Mouse (Mus musculus): ENCODE results near the gene Lrrc1.

Lrrc1 gene

GRCm38 (mm10) chr9:77427292-77428114 is 117.2 kb downstream of the Lrrc1 start:
- DNase-seq (ENCODE audit: low read depth, low spot score): peak; percentile 36

- no peak for DNase-seq (ENCODE audit: low read depth, low spot score)
Observed at GRCm38 (mm10) chr9:77426110-77426509, 118.6 kb downstream of the Lrrc1 start.

GRCm38 (mm10) chr9:77425553-77425952 is 119.1 kb downstream of the Lrrc1 start:
- no peak for DNase-seq (ENCODE audit: low read depth, low spot score)

GRCm38 (mm10) chr9:77420200-77420585 is 124.5 kb downstream of the Lrrc1 start:
- DNase-seq (ENCODE audit: low read depth, low spot score): no peak

GRCm38 (mm10) chr9:77419501-77420199 is 125.0 kb downstream of the Lrrc1 start:
- no peak for DNase-seq (ENCODE audit: low read depth, low spot score)

- no peak for DNase-seq (ENCODE audit: low read depth, low spot score)
Observed at GRCm38 (mm10) chr9:77418800-77419199, 125.9 kb downstream of the Lrrc1 start.

GRCm38 (mm10) chr9:77416486-77416885 is 128.2 kb downstream of the Lrrc1 start:
- no peak for DNase-seq (ENCODE audit: low read depth, low spot score)

- DNase-seq (ENCODE audit: low read depth, low spot score): no peak
Observed at GRCm38 (mm10) chr9:77416002-77416401, 128.7 kb downstream of the Lrrc1 start.

GRCm38 (mm10) chr9:77411830-77412425 is 132.7 kb downstream of the Lrrc1 start:
- no peak for DNase-seq (ENCODE audit: low read depth, low spot score)

DNA sequence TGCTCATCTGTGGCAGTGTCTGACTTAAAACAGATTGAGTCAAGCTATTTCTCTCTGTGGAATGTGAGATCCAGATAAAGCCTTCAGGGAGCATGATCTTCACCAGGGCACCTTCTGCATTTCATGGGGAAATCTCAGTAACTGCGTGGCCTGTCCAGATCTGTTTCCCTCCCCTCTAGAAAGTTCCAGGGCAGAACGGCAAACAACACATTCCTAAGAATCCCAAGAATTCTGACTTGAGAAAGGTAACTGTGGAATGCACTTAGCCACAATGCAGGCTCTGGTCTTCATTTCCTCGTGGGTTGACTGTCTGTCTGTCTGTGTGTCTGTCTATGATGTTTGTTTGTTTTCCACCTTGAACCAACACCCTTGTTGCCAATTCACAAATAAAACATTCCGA is 133.7 kb downstream of the Lrrc1 start:
- DNase-seq (ENCODE audit: low read depth, low spot score): no peak

DNA sequence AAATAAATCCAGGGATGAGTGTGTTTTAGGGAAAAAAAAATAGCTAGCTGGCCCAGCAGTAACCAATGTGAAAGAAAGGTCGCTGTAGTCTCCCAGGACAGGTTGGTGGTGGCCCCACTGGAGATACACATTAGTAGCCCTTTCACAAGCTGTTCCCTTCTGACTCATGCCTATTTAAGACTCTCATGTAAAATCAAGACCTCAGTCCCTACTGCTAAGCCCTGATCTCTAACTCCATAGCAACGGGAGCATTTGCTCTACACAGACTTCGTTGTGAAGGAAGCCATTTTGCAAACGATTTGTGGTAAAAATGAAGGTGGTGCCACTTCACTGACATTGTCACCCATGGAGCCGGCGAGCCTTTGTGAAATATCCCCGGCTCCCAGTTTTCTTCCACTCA is 134.1 kb downstream of the Lrrc1 start:
- DNase-seq (ENCODE audit: low read depth, low spot score): no peak

DNA sequence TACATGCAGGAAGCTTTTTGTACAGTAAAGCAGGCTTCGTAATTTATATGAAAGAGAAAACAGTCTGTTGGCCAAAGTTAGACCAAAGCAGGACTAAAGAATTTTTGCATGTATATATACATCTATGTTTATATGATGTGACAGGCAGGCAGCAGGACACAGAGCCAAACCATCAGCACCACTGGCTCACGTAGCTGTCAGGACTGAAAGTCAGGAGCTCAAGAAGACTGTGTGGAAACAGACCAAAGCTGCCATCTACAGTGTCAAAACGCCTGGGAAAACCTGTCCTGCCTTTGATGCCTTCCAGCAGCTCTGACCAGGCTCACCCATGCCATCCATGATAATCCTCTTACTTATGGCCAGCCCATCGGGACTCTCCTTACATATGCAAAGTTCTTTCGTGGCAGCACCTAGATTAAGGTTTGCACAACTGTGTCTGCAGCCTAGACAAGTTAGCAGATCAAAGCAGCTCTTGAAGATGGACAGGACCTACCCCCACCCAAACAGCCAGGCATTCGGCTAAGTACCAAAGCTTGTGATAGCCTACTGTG is 136.5 kb downstream of the Lrrc1 start:
- no peak for DNase-seq (ENCODE audit: low read depth, low spot score)

- no peak for DNase-seq (ENCODE audit: low read depth, low spot score)
Observed at GRCm38 (mm10) chr9:77406906-77407305, 137.8 kb downstream of the Lrrc1 start.

DNA sequence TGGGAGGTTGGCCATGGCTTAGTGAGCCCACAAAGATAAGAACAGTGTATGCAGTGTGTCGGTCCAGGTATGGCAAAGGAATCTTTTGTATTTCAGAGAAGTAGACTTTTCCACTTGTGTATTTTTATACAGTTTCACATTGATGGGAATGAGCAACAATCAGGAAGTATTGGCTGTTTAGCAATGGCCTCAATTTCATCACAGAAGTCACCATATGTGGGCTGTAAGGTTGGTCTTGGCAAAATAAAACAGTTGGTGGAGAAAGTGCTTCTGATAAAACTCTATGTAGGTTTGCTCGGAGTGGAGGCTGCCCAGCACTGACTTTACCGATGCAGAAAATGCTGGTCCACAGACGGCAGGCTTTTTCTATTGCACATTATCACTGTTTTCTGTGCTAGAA is 140.2 kb downstream of the Lrrc1 start:
- DNase-seq (ENCODE audit: low read depth, low spot score): no peak

GRCm38 (mm10) chr9:77403961-77404360 is 140.7 kb downstream of the Lrrc1 start:
- no peak for DNase-seq (ENCODE audit: low read depth, low spot score)

GRCm38 (mm10) chr9:77402971-77403370 is 141.7 kb downstream of the Lrrc1 start:
- DNase-seq (ENCODE audit: low read depth, low spot score): no peak

DNA sequence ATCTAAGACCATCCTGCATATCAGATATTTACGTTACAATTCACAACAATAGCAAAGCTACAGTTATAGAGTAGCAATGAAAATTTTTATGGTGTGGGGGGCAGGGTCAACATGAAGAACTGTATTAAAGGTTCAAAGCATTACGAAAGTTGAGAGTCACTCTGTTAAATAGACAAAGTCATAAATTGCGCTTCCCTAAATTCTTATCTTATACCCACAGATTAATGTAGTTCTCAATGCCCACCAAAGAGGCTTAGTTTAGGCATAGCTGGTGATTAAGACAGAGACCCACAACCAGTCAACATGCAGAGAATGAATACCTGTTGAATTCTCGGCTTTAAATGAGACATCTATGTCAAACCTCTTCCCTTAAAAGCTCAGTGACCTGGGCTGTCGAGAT is 144.9 kb downstream of the Lrrc1 start:
- no peak for DNase-seq (ENCODE audit: low read depth, low spot score)

DNA sequence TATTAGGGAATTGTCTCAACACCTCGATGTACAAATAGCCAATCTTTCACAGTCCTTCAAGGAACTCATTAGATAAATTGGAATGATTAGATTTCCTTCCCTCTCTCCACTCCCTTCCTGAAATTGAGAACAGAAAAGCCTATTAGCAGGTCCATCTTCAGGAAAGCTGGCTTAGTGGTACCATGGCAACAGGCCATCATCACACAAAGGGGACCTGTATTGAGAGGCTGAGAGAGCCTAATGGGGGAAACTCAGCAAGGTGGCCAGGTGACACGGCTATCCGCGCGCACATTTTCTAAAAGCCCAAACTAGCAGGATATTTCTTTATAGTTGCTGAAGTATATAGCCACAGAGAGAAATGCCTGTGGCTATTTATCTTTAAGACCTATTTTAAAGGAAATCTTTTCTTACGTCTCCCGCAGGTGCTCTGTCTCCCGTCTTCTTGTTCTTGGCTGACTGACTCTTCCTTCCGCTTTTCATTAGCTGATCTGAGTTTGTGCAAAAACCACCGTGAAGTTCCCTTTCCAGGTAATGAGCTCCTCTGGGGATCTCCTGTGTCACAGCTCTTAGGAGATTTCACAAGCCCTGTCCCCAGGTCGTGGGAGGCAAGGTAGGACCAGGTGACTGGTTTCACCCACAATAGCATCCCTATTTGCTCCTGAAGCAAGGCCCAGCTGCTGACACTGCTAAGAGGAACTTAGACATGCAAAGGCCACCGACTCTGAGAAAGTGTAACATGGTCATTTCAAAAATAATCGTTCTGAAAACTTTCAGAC is 145.6 kb downstream of the Lrrc1 start:
- no peak for DNase-seq (ENCODE audit: low read depth, low spot score)

- no peak for DNase-seq (ENCODE audit: low read depth, low spot score)
Observed at GRCm38 (mm10) chr9:77397027-77397426, 147.6 kb downstream of the Lrrc1 start.

DNA sequence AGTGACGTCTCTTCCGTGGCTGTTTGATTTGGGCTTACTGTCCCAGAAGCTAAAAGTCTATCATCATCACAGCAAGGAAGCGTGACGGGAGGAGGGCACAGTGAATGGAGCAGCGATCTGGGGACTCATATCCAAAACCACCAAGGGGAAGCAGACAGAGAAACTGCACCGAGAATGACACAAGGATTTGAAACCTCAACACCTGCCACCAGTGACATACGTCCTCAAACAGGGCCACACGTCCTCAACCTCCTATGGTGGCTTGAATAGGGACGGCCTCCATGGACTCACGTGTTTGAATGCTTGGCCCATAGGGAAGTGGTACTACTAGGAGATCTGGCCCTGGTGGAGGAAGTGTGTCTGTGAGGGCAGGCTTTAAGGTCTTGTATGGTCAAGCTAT is 153.4 kb downstream of the Lrrc1 start:
- DNase-seq (ENCODE audit: low read depth, low spot score): no peak

- no peak for DNase-seq (ENCODE audit: low read depth, low spot score)
Observed at GRCm38 (mm10) chr9:77388956-77389355, 155.7 kb downstream of the Lrrc1 start.

GRCm38 (mm10) chr9:77386751-77387150 is 157.9 kb downstream of the Lrrc1 start:
- DNase-seq (ENCODE audit: low read depth, low spot score): no peak

All from embryo, embryonic 11.5 days (tissue).